Mouse (Mus musculus) thymus, postnatal 10 days (tissue): ENCODE data around the gene Mon2.
"Not testable (repeated sequence)": the region's sequence is repeated elsewhere in the genome, so short reads cannot be mapped to it uniquely, and the experiment has no call there.

Source experiments
- DNase-seq, 2 experiments: peaks; one replicate each; pipeline ENCODE4 v3.0.0; 2021; ENCODE audit warnings: low spot score in 2 of 2

Gene Mon2

DNA sequence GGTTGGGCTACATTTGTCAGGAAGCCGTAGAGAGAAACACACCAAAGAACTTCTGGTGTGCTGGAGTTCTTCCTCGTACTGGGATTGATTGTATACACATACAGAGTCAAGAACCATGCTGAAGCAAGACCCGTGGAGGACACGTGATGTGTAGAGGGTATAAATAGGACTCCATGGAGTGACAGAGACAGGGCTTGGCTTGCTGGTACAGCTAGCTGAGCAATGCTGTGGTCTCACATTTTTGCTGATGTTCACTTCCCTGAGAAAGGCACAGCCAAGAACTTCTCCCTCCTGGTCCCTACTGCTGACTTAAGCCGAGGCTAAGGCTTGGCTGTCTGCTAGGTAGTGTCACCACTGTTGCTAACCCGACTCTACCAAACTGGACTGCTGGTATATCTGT lies 15.5 kb downstream of the Mon2 start:
- DNase-seq, result no peak

DNA sequence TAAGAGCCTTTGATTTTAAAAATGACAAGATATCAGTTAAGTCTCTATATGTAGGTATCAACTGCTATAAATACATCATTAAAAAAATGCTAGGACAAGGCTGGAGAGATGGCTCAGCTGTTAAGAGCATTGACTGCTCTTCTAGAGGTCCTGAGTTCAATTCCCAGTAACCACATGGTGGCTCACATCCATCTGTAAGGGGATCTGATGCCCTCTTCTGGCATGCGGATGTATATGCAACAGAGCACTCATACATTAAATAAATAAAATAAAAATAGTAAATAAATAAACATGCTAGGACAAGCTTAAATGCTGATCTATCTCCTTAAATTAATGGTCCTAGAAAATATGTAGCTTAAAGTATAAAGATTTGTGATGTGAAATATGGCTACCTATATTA lies 19.2 kb downstream of the Mon2 start:
- DNase-seq, result no peak

DNA sequence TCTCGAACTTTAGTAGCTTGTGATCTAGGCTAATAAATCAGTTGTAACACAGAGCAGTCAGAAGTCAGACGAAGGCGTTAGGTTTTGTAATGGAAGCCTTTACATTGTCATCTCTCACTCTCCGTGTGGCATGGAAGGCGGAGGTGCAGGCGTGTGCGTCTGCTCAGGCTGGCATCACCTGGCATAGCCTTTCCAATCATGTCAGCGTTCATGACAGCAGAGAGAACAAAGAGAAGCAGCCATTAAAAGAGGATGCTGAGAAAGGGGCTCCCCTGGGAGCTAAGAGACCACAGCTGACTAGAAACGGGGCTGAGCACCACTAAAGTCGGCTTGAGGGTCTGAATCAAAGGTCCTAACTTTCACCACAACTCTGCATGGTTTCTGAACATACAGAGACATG lies 19.8 kb downstream of the Mon2 start:
- DNase-seq, result no peak

DNA sequence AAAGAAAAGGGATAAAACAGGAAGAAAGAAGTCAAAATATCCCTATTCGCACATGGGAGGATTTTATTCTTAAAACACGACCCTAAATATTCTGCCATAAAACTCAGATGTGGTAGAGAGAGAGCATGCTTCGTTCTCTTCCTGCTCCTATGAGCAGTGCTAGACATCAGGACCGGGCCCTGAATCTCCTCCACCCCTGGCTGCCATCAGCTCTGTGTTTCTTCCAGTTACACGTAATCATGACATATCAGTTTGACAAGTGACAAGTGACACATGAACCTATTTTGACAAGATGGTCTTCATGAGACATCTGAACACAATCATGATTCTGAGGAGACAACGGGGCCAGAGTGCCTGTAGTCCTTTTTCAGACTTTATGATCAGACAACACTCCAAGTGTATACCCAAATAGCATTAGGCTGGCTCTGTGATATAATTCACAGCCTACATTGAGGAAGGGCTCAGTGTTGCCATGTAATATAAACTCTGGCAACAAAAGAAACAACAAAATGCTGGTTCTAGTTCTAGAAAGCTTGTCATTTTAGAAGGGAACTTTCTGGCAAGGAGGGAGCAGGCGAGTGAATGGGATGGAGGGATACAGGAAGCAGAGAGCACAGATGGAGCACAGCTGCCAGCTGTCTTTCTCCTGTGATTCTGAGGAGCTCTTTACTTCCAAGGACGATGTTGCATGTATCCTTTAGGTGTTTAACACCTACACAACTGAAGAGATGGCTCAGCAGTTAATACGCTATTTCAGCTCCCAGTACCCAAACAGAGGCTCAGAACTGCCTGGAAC lies 20.9 kb downstream of the Mon2 start:
- no peak for DNase-seq

DNA sequence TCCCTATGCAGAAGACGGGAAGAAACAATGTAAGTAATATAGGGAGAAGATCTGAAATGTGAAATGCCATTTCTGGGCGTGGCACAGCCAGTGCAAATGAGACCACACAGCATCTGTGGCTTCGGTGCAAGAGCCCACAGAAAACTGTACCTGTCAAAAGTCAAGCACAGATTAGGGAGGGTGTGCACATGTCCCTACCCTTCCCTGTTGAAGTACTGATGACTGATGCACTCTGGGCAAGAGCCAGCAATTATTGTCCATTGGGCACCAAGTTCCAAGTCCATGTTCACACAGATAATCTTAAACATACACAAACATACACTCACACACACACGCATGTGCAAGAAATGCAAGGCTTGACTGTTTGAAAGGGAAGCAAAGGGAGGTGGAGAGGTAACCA lies 22.7 kb downstream of the Mon2 start:
- DNase-seq, result no peak

DNA sequence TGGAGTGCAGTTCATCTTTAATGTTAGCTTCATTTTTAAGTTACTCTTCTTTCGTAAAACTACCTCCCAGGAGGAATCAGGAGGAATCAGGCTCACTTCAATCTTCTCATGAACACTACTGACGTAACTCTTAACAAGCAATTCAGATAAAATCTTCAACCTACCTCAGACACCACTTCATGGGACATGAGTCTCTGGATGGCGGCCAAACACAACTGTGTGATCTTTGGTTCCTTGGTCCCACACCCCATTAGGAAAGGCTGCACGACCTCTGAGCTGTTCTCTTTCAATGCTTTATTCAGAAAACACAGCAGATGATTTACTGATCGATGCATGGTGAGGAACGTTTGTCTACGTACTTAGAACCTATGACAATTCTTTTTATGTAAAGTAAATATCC lies 24.3 kb downstream of the Mon2 start:
- DNase-seq, result no peak

DNA sequence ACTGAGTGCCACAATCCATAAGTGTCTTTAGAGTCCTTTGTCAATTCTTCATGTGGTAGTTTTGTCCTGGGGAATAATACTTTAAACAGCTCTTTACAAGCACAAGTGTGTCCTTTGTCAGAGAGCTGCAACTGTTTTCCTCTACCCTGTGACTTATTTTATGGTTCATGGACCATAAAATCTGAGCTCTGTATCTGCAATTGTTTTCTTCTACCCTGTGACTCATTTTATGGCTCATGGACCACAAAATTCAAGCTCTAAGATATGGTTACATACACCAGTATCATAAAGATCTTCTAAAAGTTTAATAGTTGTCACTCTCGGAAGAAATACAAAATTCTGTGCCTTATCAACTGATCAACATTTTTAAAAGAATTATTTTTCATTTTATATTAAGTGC lies 27.6 kb downstream of the Mon2 start:
- DNase-seq, result no peak

DNA sequence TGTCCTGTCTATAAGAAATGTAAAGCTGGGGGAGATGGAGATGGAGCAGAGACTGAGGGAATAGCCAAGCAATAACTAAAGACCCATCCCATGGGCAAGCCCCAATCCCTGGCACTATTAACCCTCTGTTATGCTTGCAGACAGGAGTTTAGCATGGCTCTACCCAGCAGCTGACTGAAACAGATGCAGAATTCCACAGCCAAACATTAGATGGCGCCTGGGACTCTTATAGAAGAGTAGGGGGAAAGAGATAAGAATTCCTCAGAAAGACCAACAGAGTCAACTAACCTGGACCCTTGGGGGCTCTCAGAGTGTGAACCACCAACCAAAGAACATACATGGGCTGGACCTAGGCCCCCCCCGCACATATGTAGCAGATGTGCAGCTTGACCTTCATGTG lies 36.4 kb downstream of the Mon2 start:
- DNase-seq, result no peak

DNA sequence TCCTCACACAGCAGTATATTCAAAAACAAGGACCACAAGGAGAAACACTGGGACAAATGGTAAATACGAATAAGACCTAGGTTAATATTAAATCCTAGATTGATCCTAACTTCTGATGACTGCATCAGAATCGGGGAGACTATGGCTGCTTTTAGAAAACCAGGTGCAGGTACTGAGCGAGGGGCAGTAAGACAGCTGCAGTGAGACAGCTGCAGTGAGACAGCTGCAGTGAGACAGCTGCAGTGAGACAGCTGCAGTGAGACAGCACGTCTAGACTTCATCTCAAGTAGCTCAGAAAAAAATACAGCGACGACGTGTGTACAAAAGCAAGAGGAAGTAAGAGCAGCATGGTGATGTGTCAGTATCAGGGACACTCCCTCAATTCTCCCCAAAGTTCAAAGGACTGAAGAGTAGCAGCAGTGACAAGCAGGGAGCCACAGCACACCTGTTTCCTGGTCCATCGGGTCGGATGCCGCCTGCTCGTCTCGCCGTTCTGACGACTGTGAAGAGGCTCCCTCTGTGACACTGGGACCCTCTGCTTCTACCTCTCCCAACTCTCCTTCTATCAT lies 44.1 kb downstream of the Mon2 start:
- no peak for DNase-seq

DNA sequence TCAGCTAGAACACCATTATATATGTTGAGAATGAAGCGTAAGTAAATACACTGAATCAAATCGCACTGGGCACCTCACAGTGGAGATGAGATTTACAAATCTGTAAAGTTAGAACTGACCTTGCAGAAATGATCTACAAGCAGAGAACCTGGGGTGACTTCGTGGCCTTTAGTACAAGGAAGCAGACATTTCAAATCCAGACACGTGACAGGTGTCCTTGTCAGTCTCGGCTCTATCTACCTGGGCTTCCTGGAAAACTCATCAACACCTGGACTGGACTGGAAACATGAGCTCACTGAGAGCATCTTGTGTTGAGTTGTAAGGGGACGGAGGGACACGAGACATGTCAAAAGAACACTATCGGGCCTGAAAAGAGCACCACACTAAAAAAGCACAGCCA lies 44.9 kb downstream of the Mon2 start:
- DNase-seq, result no peak

DNA sequence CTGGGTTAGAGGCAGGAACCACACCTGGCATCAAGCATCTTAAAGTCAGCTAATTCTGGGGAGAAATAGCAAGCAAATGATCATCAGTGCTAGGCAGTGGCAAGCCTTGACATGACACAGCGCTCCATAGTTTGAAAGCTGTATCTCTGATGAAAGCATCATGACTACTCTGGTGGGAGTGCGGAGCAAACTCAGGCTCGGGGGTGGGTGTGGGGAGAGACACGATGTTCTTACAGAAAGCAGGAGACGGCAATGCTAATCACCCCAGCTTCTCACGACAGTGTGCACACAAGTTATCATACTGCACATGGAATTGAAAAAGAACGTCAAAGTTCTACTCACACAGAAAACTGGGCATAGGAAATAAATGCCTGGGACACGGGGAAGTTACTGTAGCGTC lies 45.7 kb downstream of the Mon2 start:
- DNase-seq, result no peak

DNA sequence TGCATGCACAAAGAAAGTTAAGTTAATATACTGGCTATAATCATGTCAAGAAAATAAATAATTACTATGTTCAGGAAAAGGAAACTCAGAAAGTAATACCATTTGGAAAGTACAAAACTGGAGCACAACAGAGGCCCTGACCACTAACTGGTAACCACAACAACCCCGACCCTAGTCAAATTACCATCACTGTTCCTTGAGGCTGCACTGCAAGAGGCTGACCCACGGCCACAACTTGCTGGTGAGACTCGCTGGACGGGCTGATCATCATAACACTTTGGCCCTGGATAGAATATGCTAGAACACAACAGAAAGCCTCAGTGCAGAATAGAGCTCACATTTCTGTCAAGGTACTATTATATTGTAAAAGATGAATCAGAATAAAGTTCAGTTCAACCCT lies 47.4 kb downstream of the Mon2 start:
- no peak for DNase-seq

DNA sequence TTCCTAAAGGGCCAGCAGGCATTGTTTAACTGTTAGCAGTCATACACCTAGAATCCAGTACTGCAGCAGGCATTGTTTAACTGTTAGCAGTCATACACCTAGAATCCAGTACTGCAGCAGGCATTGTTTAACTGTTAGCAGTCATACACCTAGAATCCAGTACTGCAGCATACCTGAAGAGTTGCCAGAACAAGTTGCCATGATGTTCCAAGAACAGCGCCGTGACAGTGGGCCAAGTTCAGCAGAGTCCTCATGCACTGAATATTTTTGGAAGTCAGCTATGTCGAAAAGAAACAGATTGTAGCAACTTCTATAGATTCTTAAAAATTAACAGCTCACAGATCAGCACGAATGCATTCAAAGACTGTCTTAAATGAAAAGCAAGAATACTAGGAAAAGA lies 49.6 kb downstream of the Mon2 start:
- DNase-seq, result not testable (repeated sequence)

DNA sequence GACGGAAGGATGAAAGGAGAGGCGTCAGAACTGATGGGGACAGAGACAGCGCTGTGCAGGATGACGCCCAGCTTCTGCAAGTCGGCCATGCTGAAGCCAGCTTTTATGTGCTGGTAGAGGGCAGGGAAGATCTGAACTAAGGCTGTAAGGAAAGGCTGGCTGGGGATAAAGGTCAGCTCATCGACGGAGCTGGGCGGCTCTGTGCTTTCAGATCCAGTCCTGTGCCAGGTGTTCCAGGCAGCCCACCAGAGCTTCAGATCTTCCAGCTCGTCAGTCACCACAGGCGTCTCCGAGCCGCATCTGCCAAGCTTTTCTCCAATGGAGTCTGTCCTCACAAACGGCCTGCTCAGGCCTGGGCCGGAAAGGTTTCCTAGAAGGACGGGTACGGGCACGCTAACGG lies 62.9 kb downstream of the Mon2 start:
- DNase-seq, result no peak

DNA sequence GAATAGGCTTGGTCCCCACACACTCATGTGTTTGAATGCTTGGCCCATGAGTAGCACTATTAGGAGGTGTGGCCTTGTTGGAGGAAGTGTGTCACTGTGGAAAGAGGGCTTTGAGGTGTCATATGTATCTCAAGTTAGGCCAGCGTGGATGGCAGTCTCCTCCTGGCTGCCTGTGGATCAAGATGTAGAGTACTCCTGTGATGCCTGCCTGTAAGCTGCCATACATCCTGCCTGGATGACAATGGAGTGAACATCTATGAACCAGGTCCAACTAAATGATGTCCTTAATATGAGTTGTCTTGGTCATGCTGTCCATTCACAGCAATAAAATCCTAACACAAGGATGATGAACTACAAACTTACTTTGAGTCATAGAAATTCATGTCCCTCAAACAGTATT lies 64.9 kb downstream of the Mon2 start:
- no peak for DNase-seq

DNA sequence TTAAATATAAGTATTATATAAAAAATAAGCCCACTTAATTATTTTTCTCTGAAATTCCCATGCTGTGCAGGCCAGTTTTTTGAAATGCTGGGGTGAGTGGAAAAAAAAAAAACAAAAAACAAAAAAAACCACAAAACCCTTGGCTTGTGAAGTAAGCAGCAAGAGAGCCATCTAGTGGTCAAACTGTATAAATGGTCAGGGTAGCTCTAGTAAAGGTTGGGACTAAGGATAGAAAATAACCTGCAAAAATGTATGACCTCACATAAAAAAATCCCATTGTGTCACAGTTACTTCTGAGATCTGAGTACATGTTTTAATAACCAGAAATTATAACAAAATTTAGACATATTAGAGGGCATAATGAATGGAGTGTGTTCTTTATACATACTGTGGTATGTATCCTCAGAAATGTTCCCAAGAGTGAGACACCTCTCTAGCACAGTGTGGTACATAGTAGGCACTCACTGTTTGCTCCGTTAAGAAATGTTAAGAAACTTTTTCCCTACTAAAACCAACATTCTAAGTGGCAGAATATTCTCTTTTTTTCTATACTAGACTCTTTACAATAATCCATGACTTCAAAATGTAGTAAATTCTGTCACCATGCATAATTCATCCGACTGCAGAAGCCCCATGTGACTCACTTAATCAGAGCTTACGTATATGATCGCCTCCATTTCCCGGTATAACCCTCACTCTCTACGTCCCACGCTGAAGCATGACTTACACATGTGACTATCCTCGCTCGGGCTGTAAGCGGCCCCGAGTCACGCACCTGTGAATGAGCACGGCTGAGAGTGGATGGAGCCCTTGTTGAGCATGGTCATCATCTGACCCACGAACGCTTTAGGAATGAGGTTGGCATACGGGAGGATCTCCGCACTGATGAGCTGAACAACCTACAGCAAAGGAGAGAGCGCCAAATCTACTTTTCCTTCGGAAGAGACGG lies 70.8 kb downstream of the Mon2 start:
- peak in 1 of 2 experiments; percentile 46 for DNase-seq

DNA sequence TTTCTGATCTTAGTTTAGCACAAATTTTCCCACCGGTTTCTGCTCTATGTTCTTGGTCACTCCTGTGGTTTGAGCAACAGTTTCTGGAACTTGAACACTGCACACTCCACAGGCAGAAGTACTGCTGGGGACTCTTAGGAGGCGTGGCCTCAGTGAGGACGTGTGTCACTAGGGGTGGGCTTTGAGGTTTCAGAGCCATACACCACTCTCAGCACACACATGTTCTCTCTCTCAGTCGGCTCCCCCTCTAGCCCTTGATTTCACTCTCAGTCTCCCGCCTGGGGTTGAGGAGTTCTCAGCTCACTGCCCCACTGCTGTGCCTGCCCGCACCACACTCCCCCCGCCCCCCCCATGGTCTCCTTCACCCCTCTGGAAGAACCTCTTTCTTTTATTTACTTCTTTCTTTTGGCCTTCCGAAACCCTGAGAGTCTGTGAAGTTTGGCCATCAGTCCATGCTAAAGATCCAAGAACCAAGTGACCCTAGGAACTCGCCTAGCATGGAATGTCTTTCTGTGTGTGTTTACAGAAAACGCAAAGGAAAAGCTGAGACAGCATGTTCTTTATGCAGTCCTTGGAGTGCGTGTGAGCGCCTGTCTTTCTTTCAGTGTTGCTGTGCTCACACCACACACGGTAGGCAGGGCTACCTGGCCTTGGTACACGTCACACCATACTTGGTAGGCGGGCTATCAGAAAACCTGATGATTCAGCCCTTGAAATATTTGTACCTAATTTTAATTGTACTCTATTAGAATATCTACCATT lies 71.6 kb downstream of the Mon2 start:
- no peak for DNase-seq

DNA sequence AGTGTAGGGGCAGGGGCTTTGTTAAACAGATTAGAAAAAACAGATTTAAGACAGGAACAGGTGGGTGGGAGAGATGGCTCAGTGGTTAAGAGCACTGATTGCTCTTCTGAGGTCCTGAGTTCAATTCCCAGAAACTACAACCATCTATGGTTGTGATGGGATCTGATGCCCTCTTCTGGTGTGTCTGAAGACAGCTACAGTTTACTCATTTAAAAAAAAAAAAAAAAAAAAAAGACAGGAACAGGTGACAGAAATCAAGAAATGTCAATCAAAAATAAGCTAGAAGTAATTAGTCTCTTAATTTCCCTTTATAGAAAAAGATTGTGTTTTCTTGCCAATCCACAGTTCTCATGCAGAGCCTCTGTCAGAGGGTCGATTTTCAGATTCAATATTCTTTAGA lies 74.3 kb downstream of the Mon2 start:
- DNase-seq, result no peak

DNA sequence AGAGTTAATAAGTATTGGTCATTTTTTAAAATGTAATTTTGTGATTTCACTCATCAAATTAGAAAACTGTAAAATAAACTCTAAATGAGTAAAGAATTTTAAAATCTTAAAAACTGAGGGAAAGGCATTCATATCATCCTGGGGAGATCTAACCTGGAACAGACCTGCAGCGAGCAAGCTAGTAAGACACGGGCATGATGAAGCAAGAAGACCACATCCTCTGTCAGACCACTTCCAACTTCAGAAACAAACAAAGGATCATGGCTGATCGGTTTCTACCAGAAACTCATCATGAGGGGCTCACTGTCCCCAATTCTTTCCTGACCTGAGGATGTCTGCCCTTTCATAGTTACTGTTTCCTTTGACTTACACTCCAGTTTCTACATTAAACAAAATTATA lies 74.9 kb downstream of the Mon2 start:
- DNase-seq, result no peak

DNA sequence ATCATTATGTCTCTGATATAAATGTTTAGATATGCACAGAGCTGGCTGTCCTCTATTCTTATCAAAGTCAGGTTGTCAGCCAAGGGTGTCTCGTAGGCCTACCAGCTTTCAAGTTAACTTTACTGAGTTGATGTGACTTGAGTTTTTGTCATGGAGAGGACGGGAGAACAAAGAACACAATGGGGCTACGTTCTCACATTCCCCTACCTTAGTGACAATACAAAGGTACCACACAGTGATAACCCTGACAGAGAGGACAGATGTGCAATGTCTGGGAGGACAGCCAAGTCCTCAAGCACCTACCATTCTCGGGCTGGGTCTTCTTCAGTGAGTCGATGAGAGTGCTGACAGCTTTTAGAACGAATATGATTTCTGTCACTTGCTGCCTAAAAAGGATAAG lies 76.9 kb downstream of the Mon2 start:
- DNase-seq, result no peak

DNA sequence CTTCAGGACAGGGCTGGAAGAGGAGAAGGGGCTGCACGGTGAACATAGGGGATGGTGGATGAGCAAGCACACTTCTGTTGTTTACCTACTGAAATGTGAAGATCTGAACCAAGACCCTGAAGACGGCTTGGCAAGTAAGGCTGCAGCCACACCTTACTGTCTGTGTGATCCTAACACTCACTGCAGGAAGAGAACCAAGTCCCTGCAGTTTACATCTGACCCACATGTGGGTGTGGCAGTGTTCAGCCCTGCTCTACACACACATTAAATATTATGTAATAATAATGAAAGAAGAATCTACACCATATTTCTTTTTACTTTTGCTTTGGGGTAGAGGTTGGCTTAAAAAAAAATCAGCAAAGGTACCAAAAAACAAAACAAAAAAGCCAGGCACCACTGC lies 78.5 kb downstream of the Mon2 start:
- no peak for DNase-seq
